Mouse (Mus musculus) liver, adult 2 months (tissue): Measurements from ENCODE around the gene Coq8a.

Experiments
- CTCF ChIP-seq: fragments of 200-500 bp; IDR thresholded peaks from 2 replicates; pipeline ENCODE4 v1.5.1; 2011; ENCODE audit warnings: low read depth, low read length, control low read depth
- POLR2A ChIP-seq: fragments of 200-500 bp; IDR thresholded peaks from 2 replicates; pipeline ENCODE4 v1.6.1; 2011; ENCODE audit warnings: low read length, control low read depth; ENCODE audit not compliant: insufficient read depth; ENCODE audit errors: extremely low read depth

GRCm38 (mm10) chr1:180161160-180161559, 38.2 kb downstream of the Coq8a start:
- TF ChIP-seq CTCF (no peak), POLR2A (no peak)
